Mouse (Mus musculus) c-Kit-negative CD71-positive TER-119-positive erythroid progenitor cells, embryonic 14.5 days (primary cell): Measurements from ENCODE around the gene Xntrpc.

Experiments
- DNase-seq: peaks from one replicate; pipeline ENCODE4 v3.0.0-alpha.2; 2013; ENCODE audit warnings: low read depth, low spot score

Xntrpc gene

DNA sequence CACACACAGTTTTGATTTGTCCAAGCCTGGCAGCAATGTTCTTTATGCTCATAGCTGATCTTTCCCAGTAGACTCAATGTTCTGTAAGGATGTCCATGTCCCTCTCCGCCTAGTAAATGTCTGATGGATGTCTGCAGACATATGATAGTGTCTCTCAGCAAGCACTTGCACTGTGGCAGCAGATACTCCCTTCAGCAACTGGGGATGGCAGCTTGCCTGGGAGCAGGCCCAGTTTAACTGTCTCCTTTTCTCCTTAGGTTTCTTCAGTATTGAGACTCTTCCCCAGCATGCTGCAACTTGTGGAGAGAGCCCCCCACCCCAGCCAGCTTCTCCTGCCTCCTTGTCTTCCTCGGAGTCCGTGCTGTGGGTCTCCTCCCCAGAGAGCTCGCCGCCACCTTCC, 16.3 kb downstream of the Xntrpc start:
- no peak for DNase-seq

DNA sequence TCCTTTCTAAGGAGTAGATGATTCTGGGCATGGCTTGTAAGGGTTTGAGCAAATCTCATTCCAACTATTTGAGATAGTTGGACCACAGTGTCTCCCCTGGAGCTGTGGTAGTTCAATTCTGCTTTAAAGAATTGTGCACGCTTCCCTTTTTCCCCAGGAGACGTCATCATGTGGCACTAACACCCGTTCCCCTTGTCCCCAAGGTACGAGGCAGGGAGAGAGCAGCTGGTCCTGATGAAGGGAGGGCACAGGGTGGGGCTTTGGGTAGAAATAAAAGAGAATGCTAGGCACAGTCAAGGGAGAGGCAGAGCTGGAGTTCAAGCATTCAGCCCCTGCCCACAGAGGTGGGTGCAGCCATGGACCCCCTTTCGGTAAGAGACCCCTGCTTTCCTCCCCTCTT, 17.3 kb downstream of the Xntrpc start, which contains the start of gene Trpc2:
TSS of gene Trpc2 (plus strand) at position 301 of the 400 bp plus-strand sequence.
- DNase-seq: no peak

- DNase-seq: no peak
These were observed 18.7 kb downstream of the Xntrpc start for GRCm38 (mm10) chr7:102084041-102084696.

DNA sequence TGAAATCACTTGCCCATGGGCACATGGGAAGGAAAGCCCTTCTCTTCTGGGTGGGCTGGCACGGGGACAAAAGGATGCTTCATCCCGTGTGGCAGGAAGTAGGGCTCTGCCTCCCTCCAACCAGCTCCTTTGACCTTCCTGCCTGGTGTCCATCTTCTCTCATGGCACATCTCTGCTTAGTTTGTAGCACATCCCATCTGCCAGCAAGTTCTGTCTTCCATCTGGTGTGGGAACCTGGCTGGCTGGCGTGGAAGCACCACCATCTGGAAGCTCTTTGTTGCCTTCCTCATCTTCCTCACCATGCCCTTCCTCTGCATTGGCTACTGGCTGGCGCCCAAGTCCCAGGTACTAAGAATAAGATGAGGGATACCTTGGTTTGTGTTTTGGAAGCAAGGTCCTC, 21.8 kb downstream of the Xntrpc start:
- DNase-seq: no peak

- no peak for DNase-seq
These were observed 34.5 kb downstream of the Xntrpc start for GRCm38 (mm10) chr7:102099760-102100661.

- DNase-seq: no peak
These were observed 35.4 kb downstream of the Xntrpc start for GRCm38 (mm10) chr7:102100868-102101267.

DNA sequence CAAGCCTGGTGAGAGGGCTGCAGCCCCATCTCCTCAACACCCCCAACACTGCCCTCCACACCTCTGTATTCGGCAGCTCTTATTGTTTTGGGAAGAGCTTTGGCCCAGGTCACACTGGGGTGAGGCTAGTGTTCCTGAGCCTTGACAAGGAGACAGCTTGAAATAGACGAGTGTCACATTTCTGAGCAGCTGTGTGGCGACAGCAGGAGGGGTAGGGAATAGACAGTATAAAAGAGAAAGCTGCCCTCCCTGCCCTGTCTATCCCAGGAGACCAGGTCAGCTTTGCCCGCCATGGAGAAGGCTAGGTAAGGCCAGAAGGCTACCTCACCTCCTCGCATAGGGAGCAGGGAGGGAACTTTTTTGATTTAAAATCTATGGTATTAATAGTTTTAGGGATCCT, 36.0 kb downstream of the Xntrpc start, which contains the start of gene Art1:
TSS of gene Art1 (plus strand) at position 257 of the 400 bp plus-strand sequence.
- DNase-seq: no peak

GRCm38 (mm10) chr7:102102241-102102640, 36.7 kb downstream of the Xntrpc start:
- DNase-seq: no peak

- no peak for DNase-seq
These were observed 37.2 kb downstream of the Xntrpc start for GRCm38 (mm10) chr7:102102696-102103095.

DNA sequence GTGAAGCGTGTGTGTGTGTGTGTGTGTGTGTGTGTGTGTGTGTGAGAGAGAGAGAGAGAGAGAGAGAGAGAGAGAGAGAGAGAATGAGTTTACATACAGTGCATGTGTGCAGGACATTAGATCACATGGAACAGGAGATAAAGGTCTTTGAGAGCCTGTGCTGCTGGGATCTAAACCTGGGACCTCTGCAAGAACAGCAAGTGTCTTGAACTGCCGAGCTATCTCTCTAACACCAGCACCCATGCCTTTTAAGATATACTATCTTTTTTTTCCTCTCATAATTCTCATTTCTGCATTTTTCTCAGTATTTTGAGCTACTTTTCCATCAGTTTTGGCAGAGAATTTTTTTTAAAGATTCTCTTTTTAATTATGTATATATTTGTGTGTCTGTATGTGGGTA, 38.0 kb downstream of the Xntrpc start:
- no peak for DNase-seq

DNA sequence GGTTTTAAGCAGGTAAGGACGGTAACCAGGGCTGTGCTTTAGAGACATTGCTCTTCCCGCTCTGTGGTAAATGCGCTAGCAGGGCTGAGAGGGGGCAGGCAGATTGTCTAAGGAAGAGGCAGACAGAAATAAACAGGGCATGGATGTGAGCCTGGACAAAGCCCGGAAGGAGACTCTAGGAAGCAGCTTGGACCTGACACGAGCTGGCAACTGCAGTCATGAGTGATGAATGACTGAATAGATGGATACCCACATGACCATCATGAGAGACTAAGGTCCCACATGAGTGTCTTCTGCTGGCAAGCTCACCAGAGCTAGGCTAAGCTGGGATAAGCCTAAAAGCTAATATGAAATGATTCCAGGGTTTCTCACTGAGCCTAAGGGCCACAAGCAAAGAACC, 38.6 kb downstream of the Xntrpc start:
- DNase-seq: no peak

- DNase-seq: no peak
These were observed 41.2 kb downstream of the Xntrpc start for GRCm38 (mm10) chr7:102106700-102107141.

DNA sequence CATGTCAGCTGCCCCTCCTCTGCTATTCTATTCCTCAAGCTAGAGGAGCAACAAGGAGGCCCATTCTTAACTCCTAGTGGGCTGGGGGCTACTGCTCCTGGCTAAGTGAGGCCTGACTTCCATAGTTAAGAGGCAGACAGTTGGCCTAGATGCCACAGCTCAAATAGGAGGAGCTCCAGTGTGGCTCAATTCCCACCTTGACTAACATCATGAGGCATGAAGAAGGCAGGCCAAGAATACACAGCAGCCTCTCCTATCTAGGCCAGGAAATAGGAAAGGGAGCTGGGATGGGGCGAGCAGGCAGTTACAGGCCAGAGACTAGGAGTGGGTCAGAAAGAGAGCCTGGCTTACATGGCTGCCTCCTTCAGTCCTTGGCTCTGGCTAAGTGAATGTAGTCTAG, 42.7 kb downstream of the Xntrpc start:
- no peak for DNase-seq

DNA sequence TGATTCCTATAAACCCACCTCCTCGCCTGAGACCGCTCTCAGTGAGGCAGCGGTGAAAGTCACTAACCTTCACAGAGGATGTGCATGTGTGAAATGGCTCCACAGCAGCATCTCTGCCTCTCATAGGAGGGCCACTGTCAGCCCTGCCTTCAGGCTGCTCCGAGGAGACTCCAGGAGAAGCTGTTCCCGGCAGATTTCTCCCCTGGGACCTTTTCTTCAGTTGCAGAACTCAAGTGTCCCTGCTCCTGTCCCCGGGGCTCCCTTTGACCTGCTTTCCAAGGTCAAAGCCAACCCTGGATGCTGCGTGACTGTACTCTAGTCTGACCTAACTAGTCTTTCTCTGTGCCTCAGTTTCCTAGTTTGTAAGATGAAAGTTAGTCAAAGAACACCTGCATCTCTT, 43.7 kb downstream of the Xntrpc start, which contains the start of gene Art5:
TSS of gene Art5 (minus strand) at position 319 of the 400 bp plus-strand sequence.
- no peak for DNase-seq

GRCm38 (mm10) chr7:102109746-102110145, 44.2 kb downstream of the Xntrpc start:
- DNase-seq: no peak

- no peak for DNase-seq
These were observed 47.7 kb downstream of the Xntrpc start for GRCm38 (mm10) chr7:102113151-102113729.

DNA sequence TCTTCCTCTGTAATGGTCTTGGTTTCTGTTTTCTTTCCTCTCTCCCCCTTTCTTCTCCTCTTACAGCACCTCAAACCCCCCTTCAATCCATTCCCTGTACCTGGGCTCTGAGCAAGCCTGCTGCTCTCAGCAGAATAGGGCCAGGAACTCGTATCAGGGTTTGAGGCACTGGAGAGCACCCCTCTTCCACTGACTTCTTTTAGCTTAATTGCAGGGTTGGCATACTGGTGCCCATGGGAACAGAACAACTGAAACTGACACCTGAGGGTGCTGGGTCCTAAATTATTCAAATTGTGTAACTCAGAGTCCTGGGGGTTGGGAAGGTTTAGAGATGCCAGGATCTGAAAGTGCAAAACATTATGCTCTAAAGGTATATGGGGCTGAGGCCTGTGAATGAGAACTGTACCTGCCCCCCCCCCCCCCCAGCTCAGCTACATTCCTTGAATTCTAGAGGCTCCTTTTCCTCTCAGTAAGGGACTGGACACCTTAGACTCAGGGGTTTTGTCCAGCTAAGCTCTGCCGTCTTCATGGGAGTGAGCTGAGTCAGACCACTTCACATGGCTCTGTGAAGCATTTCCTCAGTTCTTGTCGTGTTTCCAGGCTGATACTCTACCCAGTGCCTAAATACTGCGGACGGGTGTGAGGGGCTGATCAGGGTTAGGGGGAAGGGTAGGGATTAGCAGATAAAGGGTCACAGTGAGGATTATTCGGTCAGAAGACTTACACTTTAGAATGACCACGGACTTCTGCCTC, 51.2 kb downstream of the Xntrpc start, which contains the start of gene Chrna10:
TSS of gene Chrna10 (minus strand) at position 250 of the 753 bp plus-strand sequence.
- DNase-seq: no peak

DNA sequence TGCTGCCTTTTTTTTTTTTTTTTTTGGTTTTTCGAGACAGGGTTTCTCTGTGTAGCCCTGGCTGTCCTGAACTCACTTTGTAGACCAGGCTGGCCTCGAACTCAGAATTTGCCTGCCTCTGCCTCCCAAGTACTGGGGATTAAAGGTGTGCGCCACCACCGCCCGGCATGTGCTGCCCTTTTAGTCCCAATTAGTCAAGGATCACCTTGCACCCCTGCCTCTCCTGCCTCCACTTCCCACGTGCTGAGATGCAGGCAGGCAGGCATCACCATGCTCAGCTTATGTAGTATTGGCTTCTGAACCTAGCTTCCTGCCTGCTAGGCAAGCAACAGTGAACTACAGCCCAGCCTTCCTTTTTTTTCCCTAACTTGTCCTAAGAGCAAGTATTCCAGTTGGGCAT, 51.9 kb downstream of the Xntrpc start:
- DNase-seq: no peak

GRCm38 (mm10) chr7:102120326-102120725, 54.8 kb downstream of the Xntrpc start:
- no peak for DNase-seq

GRCm38 (mm10) chr7:102132395-102132794, 66.9 kb downstream of the Xntrpc start:
- no peak for DNase-seq

DNA sequence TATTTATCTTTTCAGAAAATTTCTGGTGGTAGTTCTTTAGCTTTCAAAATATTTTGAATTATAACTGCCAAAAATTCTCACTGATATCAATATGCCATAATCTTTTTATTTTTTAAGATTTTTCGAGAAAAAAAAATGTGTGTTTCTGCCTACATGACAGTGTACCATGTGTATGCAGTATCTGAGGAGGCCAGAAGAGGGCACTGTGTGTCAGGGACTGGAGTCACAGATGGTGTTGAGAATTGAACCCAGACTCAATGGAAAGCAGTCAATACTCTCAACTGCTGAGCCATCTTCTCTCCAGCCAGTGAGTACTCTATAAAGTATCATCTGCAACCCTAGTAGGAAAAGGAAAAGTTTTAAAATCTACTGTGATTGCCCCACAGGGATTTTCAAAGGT, 72.0 kb downstream of the Xntrpc start:
- peak; percentile 37 for DNase-seq
